Mouse (Mus musculus) midbrain, embryonic 12.5 days (tissue): Measurements from ENCODE around the gene Pla2g1b. TPM values are rescaled to one million over a fixed set of nuclear protein-coding genes. Genes with fewer than 3 reads are reported as not detected.
"Not testable (repeated sequence)": the region's sequence is repeated elsewhere in the genome, so short reads cannot be mapped to it uniquely, and the experiment has no call there.

Source experiments
- ATAC-seq: fragments of 200-750 bp; cut with Nextera tagmentation; 2 replicates; pipeline ENCODE4 v1.8.0; 2017; ENCODE audit warnings: low read depth, moderate TSS enrichment, moderate library complexity; ENCODE audit not compliant: low FRiP score
- H3K27ac ChIP-seq: fragments of 300-500 bp; sonication (generic); replicated peaks from 2 replicates; pipeline ENCODE4 v1.5.1; 2016; ENCODE audit warnings: mild to moderate bottlenecking
- H3K27me3 ChIP-seq: fragments of 300-500 bp; sonication (generic); 2 replicates; pipeline ENCODE4 v1.6.1; 2016; ENCODE audit warnings: mild to moderate bottlenecking
- H3K36me3 ChIP-seq: fragments of 300-500 bp; sonication (generic); 2 replicates; pipeline ENCODE4 v1.6.1; 2016
- H3K4me1 ChIP-seq: fragments of 300-500 bp; sonication (generic); 2 replicates; pipeline ENCODE4 v1.6.1; 2016
- H3K4me2 ChIP-seq: fragments of 300-500 bp; sonication (generic); replicated peaks from 2 replicates; pipeline ENCODE4 v1.6.1; 2016; ENCODE audit warnings: mild to moderate bottlenecking, moderate library complexity
- H3K4me3 ChIP-seq: fragments of 300-500 bp; sonication (generic); 2 replicates; pipeline ENCODE4 v1.5.1; 2016; ENCODE audit warnings: mild to moderate bottlenecking
- H3K9ac ChIP-seq: fragments of 300-500 bp; sonication (generic); replicated peaks from 2 replicates; pipeline ENCODE4 v1.6.1; 2016; ENCODE audit warnings: mild to moderate bottlenecking, moderate library complexity
- H3K9me3 ChIP-seq: fragments of 300-500 bp; sonication (generic); 2 replicates; pipeline ENCODE4 v1.6.1; 2016; ENCODE audit warnings: mild to moderate bottlenecking
- WGBS: fragments of 180-500 bp; shearing (Covaris S2); methylation state at CpG from one replicate; pipeline ENCODE4 v1.1.7; 2016; 5-methylcytosine and 5-hydroxymethylcytosine counted together
- polyA plus RNA-seq: library from polyadenylated mRNA; unstranded; fragments of >200 nt; fragmentation: Nextera tagmentation; extraction: Ambion mirVana; gene quantifications from 2 replicates; pipeline ENCODE4 v1.2.1, GENCODE M21; 2016

Gene Pla2g1b
- polyA plus RNA-seq, 1 experiment from 2014 or later: not detected

DNA sequence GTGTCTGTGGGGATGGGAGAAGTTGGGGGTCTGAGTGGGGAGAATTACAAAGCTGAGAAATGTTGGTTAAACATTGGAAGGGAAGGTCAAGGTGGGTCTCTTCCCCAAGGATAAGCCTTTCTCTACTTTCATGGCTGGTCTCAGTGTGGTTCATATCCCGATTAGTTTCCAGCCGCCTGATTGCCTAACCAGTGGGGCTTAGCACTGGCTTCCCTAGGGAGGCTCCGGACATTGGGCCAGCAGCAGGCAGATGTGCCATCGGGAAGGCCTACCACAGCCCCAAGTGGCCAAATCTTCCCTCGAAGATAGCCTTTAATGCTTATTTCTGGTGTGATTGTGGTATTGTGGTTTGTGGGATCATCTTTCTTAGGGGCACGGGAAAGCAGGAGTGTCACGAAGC, 46.3 kb downstream of the Pla2g1b start:
- H3K36me3 ChIP-seq: no peaks in the 10 kb centered on the region
- no peak overlapping the region for H3K9ac ChIP-seq
- H3K4me1 ChIP-seq: peaks cover 41% of the 10 kb centered on the region
- H3K9me3 ChIP-seq: no peaks in the 10 kb centered on the region
- H3K4me3 ChIP-seq: no peak overlapping the region
- no peak overlapping the region for H3K4me2 ChIP-seq
- no peak overlapping the region for H3K27ac ChIP-seq
- H3K27me3 ChIP-seq: peaks cover 14% of the 10 kb centered on the region; the same call in 1 of the 2 replicates
- WGBS: 91% methylated on average over 7 of the region's 7 CpGs
- ATAC-seq: no peak

DNA sequence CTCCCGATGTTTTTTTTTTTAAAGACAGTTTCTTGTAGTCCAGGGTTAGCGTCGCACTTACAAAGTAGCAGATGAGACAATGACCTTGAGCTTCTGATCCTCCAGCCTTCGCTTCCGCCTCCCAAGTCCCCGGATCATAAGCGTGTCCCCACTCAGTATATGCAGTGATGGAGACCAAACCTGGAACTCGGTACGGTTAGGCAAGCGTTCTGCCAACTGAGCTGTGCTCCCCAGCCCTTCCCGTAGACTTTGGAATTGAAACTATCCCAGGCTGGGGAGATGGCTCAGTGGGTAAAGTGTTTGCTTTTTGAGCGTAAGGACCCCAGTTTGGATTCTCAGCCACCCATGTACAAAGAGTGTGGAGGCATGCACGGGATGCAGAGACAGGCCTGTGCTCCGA, 47.2 kb downstream of the Pla2g1b start:
- 96% methylated on average over 14 of the region's 14 CpGs for WGBS
- Histone ChIP-seq H3K4me2 (no peak overlapping the region), H3K4me1 (peaks cover 32% of the 10 kb centered on the region)

DNA sequence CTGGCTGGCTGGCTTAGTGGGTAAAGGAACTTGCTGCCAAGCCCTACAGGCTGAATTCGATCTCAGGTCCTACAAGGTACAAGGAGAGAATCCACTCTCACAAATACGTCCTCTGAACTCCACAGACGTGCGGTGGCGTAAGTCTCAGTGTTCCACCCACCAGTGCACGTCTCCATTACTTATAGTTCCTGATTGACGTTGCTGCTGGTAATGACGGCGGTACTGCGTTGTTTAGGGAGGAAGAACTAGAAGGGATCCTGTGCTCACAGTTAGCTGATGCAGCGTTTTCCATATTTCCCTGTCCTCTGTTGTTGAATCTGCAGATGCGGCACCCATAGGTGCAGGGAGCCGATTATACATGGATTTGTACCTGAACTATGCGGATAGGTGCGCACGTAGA, 47.7 kb downstream of the Pla2g1b start:
- Histone ChIP-seq H3K4me3 (no peak overlapping the region), H3K36me3 (no peaks in the 10 kb centered on the region), H3K9me3 (no peaks in the 10 kb centered on the region), H3K27ac (no peak overlapping the region), H3K27me3 (0 out of 2 replicates have a peak, but pooled peaks cover 1% of the 10 kb centered on the region), H3K4me2 (no peak overlapping the region), H3K9ac (no peak overlapping the region), H3K4me1 (peaks cover 28% of the 10 kb centered on the region)
- no peak for ATAC-seq
- 95% methylated on average over 16 of the region's 16 CpGs for WGBS

More for the DNA sequence above, 47.2 kb downstream of the Pla2g1b start:
- H3K36me3 ChIP-seq: no peaks in the 10 kb centered on the region
- no peak for ATAC-seq
- H3K4me3 ChIP-seq: no peak overlapping the region
- H3K9me3 ChIP-seq: no peaks in the 10 kb centered on the region
- H3K9ac ChIP-seq: no peak overlapping the region
- H3K27ac ChIP-seq: no peak overlapping the region
- 0 out of 2 replicates have a peak, but pooled peaks cover 6% of the 10 kb centered on the region for H3K27me3 ChIP-seq

DNA sequence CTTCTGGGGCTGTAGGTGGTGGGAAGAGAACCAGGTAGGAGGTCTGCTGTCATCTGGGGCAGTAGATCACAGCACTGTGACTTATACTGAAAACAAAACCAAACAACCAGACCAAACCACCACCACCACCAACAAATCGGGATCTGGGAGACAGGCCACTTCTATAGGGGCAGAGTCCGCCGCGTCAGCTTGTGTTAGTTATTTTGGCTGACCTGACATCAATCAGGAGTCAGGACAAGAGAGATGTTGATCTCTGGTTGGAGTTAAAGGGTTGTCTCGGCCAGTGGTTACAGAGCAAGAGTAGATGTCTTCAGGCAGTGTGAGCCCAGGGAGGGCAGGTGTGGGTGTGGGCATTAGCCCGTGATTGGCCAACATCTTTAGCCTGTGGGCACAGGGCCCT, 48.3 kb downstream of the Pla2g1b start:
- 0 out of 2 replicates have a peak overlapping the region, but pooled peaks have one; percentile 8 for H3K27ac ChIP-seq
- ATAC-seq: no peak
- peaks cover 21% of the 10 kb centered on the region for H3K4me1 ChIP-seq
- H3K4me3 ChIP-seq: no peak overlapping the region
- no peaks in the 10 kb centered on the region for H3K36me3 ChIP-seq
- H3K4me2 ChIP-seq: no peak overlapping the region
- no peaks in the 10 kb centered on the region for H3K27me3 ChIP-seq
- no peak overlapping the region for H3K9ac ChIP-seq
- H3K9me3 ChIP-seq: no peaks in the 10 kb centered on the region
- WGBS: 89% methylated on average over 6 of the region's 6 CpGs

DNA sequence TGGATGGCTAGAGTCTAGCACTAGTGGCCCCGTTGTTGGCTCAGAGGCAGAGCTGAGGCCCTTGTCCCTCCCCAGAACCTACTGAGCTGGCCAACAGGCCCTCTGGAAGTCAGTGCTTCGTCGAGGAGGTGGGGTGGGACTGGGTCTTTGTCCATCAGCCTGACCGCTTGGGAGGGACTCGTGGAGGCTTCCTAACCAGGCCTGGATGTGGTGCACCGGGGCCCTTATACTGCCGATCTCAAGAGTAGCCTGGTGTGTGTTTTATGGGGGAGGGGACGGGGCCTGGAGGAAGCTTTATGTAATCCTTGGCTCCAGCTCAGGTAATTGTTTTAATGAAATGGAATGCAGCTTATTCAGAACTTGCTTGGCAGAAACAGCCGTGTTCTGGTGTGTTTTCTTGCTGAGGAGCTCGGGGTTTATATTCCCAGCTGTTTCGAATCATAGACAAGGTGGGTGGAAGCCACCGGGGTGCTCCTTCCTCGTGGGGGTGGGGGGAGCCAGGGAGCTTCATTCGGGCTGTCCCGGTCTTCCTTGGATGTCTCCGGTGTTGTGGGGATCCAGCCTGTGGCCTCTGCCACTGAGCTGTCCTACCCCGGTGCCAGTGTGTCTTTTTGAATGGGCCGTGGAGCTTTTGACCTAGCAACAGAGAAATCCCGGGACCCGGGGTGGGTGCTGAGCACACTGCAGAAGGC, 49.0 kb downstream of the Pla2g1b start:
- WGBS: 69% methylated on average over 20 of the region's 20 CpGs
- ATAC-seq: no peak
- no peak overlapping the region for H3K4me2 ChIP-seq

DNA sequence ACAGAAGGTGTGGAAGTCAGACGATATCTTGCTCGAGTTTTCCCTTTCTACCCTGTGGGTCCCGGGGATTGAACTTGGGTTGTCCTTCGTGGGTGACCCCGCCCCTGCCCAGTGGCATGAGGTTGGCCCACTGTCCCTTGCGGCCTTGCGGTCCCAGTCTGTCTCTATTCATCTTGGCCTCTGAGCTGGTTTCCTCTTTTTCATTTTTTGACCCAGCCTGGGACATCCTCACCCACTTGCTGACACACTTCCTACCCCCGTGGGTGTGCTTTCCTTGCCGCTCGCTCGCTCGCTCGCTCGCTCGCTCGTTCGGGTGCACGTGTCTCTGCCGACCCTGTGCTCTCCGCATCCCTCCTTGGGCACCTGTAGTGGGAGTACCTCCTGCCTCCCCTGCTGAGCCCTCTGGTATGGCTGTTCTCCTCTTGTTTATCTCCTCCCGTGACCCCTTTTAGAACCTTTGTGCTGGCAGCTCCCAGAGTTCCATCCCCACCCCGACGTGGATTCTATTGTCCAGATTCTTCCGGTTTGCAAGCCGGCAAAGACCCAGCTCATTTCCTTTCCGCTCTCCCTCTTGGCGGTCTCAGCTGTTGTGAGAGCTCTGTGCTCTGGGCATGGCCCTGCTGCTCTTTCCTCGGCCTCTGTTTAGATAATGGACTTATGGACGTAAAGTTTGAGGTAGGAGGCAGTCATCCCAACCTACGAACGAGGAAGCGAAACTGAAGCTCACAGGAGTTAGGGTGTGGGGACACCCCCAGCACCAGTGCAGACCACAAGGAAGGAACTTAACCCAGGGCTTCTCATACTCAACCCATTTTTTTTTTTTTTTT, 50.2 kb downstream of the Pla2g1b start:
- no peak for ATAC-seq
- H3K4me3 ChIP-seq: no peak overlapping the region
- WGBS: 82% methylated on average over 32 of the region's 32 CpGs
- no peak overlapping the region for H3K4me2 ChIP-seq
- no peaks in the 10 kb centered on the region for H3K27me3 ChIP-seq
- peaks cover 11% of the 10 kb centered on the region; the same call in 1 of the 2 replicates for H3K4me1 ChIP-seq
- no peak overlapping the region for H3K27ac ChIP-seq
- H3K9me3 ChIP-seq: no peaks in the 10 kb centered on the region
- no peak overlapping the region for H3K9ac ChIP-seq
- no peaks in the 10 kb centered on the region for H3K36me3 ChIP-seq

More for the DNA sequence above, 49.0 kb downstream of the Pla2g1b start:
- Histone ChIP-seq H3K27ac (peak overlapping the region; percentile 8; the same call in 1 of the 2 replicates), H3K4me1 (peaks cover 14% of the 10 kb centered on the region), H3K27me3 (no peaks in the 10 kb centered on the region), H3K4me3 (no peak overlapping the region), H3K9ac (no peak overlapping the region), H3K36me3 (no peaks in the 10 kb centered on the region), H3K9me3 (no peaks in the 10 kb centered on the region)

DNA sequence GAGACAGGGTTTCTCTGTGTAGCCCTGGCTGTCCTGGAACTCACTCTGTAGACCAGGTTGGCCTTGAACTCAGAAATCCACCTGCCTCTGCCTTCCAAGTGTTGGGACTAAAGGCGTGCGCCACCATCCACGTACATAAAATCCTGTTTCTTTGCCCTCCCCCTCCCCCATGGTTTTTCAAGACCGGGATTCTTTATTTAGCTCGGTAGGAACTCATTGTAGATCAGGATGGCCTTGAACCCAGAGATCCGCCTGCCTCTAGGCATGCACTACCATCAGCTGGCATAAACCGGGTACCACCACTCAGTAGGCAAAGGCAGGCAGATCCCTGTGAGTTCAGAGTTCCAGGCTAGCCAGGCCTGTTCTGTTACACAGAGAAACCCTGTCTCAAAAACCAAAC, 50.8 kb downstream of the Pla2g1b start:
- Histone ChIP-seq H3K4me1 (peaks cover 16% of the 10 kb centered on the region; the same call in 1 of the 2 replicates), H3K4me3 (no peak overlapping the region), H3K36me3 (no peaks in the 10 kb centered on the region), H3K4me2 (no peak overlapping the region), H3K9ac (no peak overlapping the region), H3K27me3 (no peaks in the 10 kb centered on the region), H3K9me3 (no peaks in the 10 kb centered on the region), H3K27ac (no peak overlapping the region)
- no peak for ATAC-seq
- 93% methylated on average over 7 of the region's 7 CpGs for WGBS

DNA sequence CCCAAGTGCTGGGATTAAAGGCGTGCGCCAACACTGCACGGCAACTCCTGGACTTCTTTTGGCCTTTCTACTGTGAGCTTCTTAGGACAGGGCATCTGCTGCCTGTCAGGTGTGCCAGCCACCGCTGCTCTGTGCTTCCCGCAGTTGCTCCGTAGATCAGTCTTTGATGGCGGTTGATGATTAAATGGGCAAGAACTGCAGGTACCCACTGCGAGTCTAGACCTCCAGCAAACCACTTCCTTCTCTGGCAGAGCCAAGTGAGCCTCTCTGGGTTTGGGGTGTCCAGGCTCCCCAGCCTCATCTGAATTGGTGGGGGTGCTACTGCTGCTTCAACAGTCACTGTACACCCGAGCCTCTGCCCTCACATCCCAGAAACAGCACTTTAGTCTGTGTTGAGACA, 51.4 kb downstream of the Pla2g1b start:
- peaks cover 19% of the 10 kb centered on the region; the same call in 1 of the 2 replicates for H3K4me1 ChIP-seq
- no peak overlapping the region for H3K27ac ChIP-seq
- 94% methylated on average over 9 of the region's 9 CpGs for WGBS
- no peak overlapping the region for H3K4me3 ChIP-seq
- no peak for ATAC-seq
- H3K4me2 ChIP-seq: no peak overlapping the region
- no peaks in the 10 kb centered on the region for H3K9me3 ChIP-seq
- H3K9ac ChIP-seq: no peak overlapping the region
- no peaks in the 10 kb centered on the region for H3K27me3 ChIP-seq
- no peaks in the 10 kb centered on the region for H3K36me3 ChIP-seq

DNA sequence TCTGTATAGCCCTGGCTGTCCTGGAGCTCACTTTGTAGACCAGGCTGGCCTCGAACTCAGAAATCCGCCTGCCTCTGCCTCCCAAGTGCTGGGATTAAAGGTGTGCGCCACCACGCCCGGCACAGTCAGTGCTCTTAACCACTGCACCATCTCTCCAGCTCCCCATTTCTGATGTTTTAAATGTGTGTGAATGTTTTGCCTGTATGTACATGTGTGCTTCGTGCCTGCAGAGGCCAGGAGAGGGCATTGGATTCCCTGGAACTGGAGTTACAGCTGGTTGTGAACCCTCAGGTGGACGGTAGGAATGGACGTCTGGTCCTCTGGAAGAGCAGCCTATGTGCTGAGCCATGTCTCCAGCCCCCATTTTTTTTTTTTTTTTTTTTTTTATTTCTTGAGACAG, 52.2 kb downstream of the Pla2g1b start:
- H3K36me3 ChIP-seq: not testable (repeated sequence)

DNA sequence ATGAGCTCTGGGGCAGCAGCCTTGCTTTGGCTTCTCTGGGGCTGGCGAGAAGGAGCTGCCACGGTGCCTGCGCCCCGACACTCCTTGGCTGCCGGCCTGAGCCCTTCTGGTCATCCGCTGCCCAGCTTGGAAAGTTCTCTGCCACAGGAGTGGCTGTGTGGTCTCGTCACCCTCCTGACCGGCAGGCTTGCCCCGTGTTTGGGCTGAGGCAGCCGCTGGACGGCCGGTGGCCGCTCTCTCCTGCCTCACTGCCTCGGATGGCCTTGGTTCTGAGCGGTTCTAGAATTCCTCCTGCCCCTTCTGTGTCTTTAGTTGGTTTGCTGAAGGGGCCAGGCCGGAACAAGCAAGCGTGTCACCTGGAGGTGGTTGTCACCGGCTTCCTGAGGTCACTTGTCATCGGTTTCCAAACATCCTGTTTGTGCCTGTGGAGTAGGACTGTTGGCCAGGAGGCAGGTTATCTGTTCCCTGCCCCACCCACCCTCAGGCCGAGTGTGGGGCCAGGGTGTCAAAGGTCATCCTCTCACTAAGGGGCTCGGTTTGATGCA, 54.3 kb downstream of the Pla2g1b start:
- no peaks in the 10 kb centered on the region for H3K36me3 ChIP-seq
- peaks cover 23% of the 10 kb centered on the region for H3K4me1 ChIP-seq
- no peak overlapping the region for H3K4me3 ChIP-seq
- no peak overlapping the region for H3K4me2 ChIP-seq
- H3K27ac ChIP-seq: no peak overlapping the region
- H3K9ac ChIP-seq: no peak overlapping the region
- no peaks in the 10 kb centered on the region for H3K9me3 ChIP-seq
- no peaks in the 10 kb centered on the region for H3K27me3 ChIP-seq
- ATAC-seq: no peak
- 75% methylated on average over 21 of the region's 21 CpGs for WGBS

More for the DNA sequence above, 52.2 kb downstream of the Pla2g1b start:
- 89% methylated on average over 8 of the region's 8 CpGs for WGBS
- not testable (repeated sequence) for H3K27ac ChIP-seq, H3K27me3 ChIP-seq, H3K4me2 ChIP-seq, H3K9me3 ChIP-seq, ATAC-seq, H3K9ac ChIP-seq, H3K4me3 ChIP-seq
- peaks cover 22% of the 10 kb centered on the region; the same call in 1 of the 2 replicates for H3K4me1 ChIP-seq

DNA sequence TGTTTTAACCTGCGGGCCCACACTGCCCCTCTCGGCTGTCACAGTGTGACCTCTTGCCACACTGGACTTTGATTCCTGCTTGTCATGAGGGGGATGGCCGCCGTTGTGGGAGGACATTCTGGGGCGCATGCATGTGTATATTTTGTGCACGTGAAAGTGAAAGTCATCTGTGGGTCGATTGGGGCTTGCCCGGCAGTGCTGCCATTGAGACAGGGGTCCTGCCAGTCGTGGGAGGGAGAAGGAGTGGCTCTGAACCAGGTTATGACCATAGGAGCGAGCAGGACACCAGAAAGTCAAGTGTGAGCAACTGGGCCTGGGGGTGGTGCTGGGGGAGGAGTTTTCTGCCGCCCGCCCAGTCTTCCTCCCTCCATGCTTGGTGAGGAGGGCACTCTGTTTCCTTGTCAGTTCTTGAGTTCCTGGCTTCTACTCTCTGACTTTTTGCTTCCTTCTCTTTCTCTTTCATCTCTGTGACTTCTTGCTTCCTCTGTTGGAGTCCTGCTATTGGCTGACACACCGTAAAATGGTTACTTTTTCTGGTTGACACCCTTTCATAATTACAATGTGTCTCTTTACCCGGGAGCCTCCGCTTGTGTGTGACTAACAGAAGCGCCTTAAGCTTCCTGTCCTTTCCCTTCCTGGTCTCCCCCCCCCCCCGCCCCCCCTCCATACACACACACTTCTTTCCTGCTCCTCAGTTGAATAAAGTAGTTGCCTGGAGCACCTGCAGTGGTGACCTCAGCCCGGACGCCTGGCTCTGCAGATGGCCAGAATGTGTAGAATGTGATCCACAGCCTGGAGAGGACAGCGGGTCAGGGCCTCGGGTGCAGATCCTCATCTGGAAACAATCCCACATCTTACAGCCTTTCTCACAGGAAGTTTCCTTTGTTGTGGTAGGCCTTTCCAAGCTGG, 55.7 kb downstream of the Pla2g1b start:
- no peaks in the 10 kb centered on the region for H3K9me3 ChIP-seq
- H3K27me3 ChIP-seq: no peaks in the 10 kb centered on the region
- no peak for ATAC-seq
- H3K9ac ChIP-seq: no peak overlapping the region
- H3K4me2 ChIP-seq: no peak overlapping the region
- H3K4me1 ChIP-seq: peaks cover 22% of the 10 kb centered on the region
- H3K27ac ChIP-seq: no peak overlapping the region; the same call in 1 of the 2 replicates
- WGBS: 72% methylated on average over 21 of the region's 21 CpGs
- no peak overlapping the region for H3K4me3 ChIP-seq
- no peaks in the 10 kb centered on the region for H3K36me3 ChIP-seq
